Mouse (Mus musculus): ENCODE results near the gene Magi2.

Gene Magi2

GRCm38 (mm10) chr5:19909664-19910063, 682.8 kb downstream of the Magi2 start:
- DNase-seq (ENCODE audit: low read depth in 1 of 2, low spot score in 2 of 2): no peak

GRCm38 (mm10) chr5:19932102-19932501, 705.3 kb downstream of the Magi2 start:
- DNase-seq (ENCODE audit: low read depth in 1 of 2, low spot score in 2 of 2): no peak

- no peak for DNase-seq (ENCODE audit: low read depth in 1 of 2, low spot score in 2 of 2)
Observed at GRCm38 (mm10) chr5:19933190-19933589, 706.4 kb downstream of the Magi2 start.

GRCm38 (mm10) chr5:19951102-19951501, 724.3 kb downstream of the Magi2 start:
- DNase-seq (ENCODE audit: low read depth in 1 of 2, low spot score in 2 of 2): no peak

- DNase-seq (ENCODE audit: low read depth in 1 of 2, low spot score in 2 of 2): no peak
Observed at GRCm38 (mm10) chr5:19964113-19964512, 737.3 kb downstream of the Magi2 start.

GRCm38 (mm10) chr5:19972736-19973135, 745.9 kb downstream of the Magi2 start:
- DNase-seq (ENCODE audit: low read depth in 1 of 2, low spot score in 2 of 2): no peak

GRCm38 (mm10) chr5:19973852-19974251, 747.0 kb downstream of the Magi2 start:
- no peak for DNase-seq (ENCODE audit: low read depth in 1 of 2, low spot score in 2 of 2)

GRCm38 (mm10) chr5:19981518-19981917, 754.7 kb downstream of the Magi2 start:
- DNase-seq (ENCODE audit: low read depth in 1 of 2, low spot score in 2 of 2): no peak

- no peak for DNase-seq (ENCODE audit: low read depth in 1 of 2, low spot score in 2 of 2)
Observed at GRCm38 (mm10) chr5:19982031-19982430, 755.2 kb downstream of the Magi2 start.

- DNase-seq (ENCODE audit: low read depth in 1 of 2, low spot score in 2 of 2): no peak
Observed at GRCm38 (mm10) chr5:19999486-19999885, 772.6 kb downstream of the Magi2 start.

GRCm38 (mm10) chr5:19999912-20000311, 773.1 kb downstream of the Magi2 start:
- DNase-seq (ENCODE audit: low read depth in 1 of 2, low spot score in 2 of 2): no peak

- DNase-seq (ENCODE audit: low read depth in 1 of 2, low spot score in 2 of 2): no peak
Observed at GRCm38 (mm10) chr5:20006616-20007015, 779.8 kb downstream of the Magi2 start.

GRCm38 (mm10) chr5:20007246-20007645, 780.4 kb downstream of the Magi2 start:
- no peak for DNase-seq (ENCODE audit: low read depth in 1 of 2, low spot score in 2 of 2)

GRCm38 (mm10) chr5:20010210-20010609, 783.4 kb downstream of the Magi2 start:
- no peak for DNase-seq (ENCODE audit: low read depth in 1 of 2, low spot score in 2 of 2)

- DNase-seq (ENCODE audit: low read depth in 1 of 2, low spot score in 2 of 2): no peak
Observed at GRCm38 (mm10) chr5:20018063-20018462, 791.2 kb downstream of the Magi2 start.

- DNase-seq (ENCODE audit: low read depth in 1 of 2, low spot score in 2 of 2): no peak
Observed at GRCm38 (mm10) chr5:20046649-20047048, 819.8 kb downstream of the Magi2 start.

GRCm38 (mm10) chr5:20048386-20048785, 821.5 kb downstream of the Magi2 start:
- DNase-seq (ENCODE audit: low read depth in 1 of 2, low spot score in 2 of 2): no peak

GRCm38 (mm10) chr5:20050284-20050683, 823.4 kb downstream of the Magi2 start:
- DNase-seq (ENCODE audit: low read depth in 1 of 2, low spot score in 2 of 2): no peak

GRCm38 (mm10) chr5:20055000-20055399, 828.2 kb downstream of the Magi2 start:
- DNase-seq (ENCODE audit: low read depth in 1 of 2, low spot score in 2 of 2): no peak

GRCm38 (mm10) chr5:20056074-20056842, 829.4 kb downstream of the Magi2 start:
- DNase-seq (ENCODE audit: low read depth in 1 of 2, low spot score in 2 of 2): no peak

- DNase-seq (ENCODE audit: low read depth in 1 of 2, low spot score in 2 of 2): no peak
Observed at GRCm38 (mm10) chr5:20056856-20057255, 830.0 kb downstream of the Magi2 start.

GRCm38 (mm10) chr5:20062011-20062410, 835.2 kb downstream of the Magi2 start:
- DNase-seq (ENCODE audit: low read depth in 1 of 2, low spot score in 2 of 2): no peak

GRCm38 (mm10) chr5:20065081-20065480, 838.2 kb downstream of the Magi2 start:
- DNase-seq (ENCODE audit: low read depth in 1 of 2, low spot score in 2 of 2): no peak
